Mouse (Mus musculus): ENCODE measurements around the gene Map7.

Map7 gene

DNA sequence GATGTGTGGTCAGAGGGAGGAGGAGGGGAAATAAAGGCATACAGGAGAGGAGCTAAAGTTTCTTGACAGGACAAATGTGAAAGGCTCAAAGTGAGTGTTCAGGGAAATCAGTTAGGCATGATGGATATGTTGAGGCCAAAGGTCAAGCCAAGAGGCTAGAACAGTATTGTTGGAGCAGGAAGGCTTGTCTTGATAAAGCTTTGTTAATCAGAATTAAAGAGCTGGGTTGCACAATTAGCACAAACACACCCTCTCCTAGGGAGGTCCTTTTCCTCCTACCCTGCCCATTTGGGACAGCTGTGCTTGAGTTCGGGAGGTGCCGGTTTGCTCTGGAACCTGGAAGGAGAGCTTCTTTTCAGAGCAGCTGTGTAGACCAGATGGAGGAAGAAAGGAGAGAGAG, 5.2 kb downstream of the Map7 start:
- no peak for DNase-seq

- no peak for DNase-seq
Measured at GRCm38 (mm10) chr10:20155401-20155800, 7.1 kb downstream of the Map7 start.

DNA sequence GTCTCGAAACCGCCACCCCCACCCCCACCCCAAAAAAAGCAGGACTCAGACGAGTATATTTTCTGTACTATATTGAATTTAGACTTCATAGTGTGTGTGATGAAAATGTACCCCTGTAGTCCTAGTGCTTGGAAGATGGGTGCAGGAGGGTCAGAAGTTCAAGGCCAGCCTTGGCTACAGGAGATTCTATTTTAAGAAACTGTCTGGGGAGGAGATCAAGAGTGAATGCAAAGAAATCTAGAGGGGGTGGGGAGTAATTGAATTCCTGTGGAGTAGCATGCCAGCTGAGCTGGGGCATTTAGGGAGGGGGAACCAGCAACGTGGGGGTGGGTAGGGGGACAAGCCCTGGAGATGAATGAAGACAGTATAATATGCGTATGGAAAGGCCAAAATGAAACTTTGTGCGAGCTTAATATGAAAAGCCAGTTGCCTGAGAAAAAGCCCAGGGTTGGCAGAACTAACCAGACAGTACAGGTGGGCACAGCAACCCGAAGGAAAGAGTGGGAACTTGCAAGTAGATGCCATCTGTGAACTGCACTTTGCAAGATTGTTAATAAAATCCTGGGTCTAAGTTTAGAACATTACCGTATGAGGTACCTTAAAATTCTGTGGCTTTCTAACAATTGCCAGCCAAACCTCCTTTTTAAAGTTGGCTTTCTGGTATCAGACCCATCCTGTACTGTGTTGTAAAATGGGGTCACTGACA, 8.9 kb downstream of the Map7 start:
- no peak for DNase-seq

- DNase-seq: peak in 1 of 2 experiments; percentile 18
Measured at GRCm38 (mm10) chr10:20158756-20159155, 10.5 kb downstream of the Map7 start.

- no peak for DNase-seq
Measured at GRCm38 (mm10) chr10:20159308-20159707, 11.0 kb downstream of the Map7 start.

DNA sequence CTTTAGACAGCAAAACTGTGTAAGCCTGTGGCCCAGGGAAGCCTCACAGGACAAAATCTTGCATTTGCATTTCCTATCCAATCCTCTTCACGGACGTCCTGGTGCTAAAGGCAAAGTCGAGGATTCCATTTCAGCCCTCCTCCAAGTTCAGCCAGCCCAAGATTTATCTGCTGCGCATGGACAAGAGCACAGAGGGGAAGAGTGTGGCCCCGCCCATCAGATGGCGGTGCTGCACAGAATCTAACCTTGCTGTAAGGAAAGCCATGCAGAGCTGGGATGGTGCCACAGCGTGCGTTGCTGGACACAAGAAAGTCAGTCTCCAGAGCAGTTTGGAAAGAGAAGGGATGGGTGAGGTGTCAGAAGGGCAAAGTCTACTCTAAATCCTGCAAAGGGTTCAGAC, 12.6 kb downstream of the Map7 start:
- DNase-seq: no peak

DNA sequence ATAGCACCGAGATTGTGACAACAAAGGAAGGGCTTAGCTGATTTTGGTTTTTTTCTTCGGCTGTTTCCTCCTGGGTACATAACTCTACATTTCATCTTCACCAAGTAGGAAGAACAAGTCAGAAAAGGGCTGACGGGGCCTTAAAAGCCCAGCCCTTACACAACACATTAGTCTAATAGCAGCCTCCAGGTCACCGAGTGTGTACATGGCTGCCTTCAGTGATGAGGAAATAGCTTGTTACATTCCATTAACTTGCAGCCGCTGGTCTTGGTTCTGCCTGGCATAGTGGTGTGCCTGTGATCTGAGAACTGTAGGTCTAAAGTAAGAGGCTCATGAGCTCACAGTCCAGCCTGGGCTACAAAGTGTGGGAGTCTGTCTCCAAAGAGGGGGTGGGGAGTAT, 16.5 kb downstream of the Map7 start:
- no peak for DNase-seq

GRCm38 (mm10) chr10:20166797-20167196, 18.5 kb downstream of the Map7 start:
- no peak for DNase-seq

DNA sequence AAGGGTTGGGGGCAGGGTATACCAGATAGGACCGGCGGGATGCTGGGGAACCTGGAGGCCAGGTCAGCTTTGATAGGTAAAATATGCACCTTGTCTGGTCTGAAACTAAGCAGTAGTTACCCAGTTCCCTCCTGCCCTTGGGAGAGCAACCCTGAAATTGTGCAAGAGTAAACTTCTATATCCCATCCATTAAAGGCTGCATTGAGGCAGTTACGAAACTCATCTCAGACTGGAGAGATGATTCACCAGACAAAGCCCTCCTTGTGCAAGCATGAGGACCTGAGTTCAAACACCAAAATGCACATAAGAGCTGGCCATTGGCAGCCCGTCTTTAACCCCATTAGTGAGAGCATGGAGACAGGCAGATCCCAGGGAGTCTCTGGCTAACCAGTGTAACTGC, 19.2 kb downstream of the Map7 start:
- no peak for DNase-seq

- no peak for DNase-seq
Measured at GRCm38 (mm10) chr10:20169182-20169674, 21.0 kb downstream of the Map7 start.

DNA sequence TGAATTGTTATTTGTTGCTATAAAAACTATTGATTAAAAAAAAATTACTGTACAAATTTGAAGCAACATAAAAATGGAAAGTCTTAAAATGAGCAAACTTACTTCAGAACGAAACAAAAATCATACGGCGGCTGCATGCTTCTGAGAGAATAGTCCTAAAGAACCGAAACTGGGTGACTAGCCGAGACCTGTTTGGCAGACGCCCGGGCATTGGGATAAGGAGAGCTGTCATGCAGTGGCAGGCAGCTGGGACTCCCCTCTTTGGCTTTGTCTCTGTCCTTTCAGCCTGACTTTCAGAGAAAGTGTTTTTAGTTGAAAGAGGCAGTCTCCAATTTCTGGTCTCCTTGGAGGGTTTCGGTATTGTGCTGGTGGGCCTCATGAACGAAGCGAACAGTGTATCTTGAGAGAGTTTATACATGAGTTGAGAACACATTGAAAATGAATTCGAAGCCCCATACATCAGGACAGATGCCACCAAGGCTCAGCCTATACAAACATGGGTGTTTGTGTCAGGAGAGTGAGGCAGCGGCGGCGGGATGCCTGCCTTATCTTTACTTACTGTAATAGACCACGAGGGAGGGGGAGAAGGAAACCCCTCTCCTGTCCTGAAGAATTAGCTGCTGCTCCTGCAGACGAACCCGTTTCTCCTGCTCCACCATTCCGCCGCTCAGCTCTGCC, 21.8 kb downstream of the Map7 start:
- DNase-seq: peak; percentile 17 to 27

DNA sequence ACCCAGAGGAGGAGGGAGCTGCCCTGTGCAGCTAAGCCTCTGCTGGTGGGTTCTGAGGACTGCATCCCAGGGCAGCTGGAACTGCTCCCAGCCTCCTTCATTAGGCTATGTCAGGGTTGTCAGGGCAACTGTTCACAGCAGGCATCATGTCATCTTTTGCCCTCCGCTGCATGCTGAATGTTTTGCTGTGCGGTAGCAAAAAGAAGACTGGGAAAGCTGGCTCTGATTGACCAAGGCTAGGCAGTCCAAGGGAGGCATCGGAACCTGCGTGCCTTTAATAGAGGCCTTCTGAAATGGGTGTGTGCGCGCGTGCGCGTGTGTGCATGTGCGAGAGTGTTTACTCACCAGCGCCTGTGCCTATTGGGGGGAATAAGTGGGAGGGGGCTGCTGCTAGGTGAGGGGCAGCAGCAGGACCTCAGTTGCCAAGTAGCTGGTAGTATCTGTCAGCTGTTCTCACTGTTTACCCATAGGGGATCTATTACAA, 22.4 kb downstream of the Map7 start:
- peak; percentile 87 to 92 for DNase-seq

GRCm38 (mm10) chr10:20171209-20171608, 22.9 kb downstream of the Map7 start:
- peak in 1 of 2 experiments; percentile 40 for DNase-seq

DNA sequence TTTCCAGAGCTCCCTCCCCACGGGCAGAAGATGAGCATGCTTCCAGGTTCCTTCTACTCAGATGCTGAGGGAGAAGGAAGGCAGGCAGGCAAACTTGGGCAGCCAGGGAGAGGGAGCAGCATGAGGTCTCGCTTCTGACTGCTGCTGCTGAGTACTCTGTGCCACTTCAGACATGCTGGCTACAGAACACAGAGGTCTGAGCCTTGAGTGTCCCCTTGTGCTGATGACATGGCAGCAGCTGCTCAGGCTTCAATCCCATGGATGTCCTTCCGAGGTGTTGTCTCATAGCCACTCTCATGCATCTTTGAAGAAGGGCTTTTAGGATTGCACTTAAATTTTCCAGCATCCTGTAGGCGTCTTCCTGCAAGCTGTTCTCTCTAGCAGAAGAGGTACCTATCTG, 23.5 kb downstream of the Map7 start:
- DNase-seq: peak in 1 of 2 experiments; percentile 19

- DNase-seq: no peak
Measured at GRCm38 (mm10) chr10:20173733-20174132, 25.5 kb downstream of the Map7 start.

DNA sequence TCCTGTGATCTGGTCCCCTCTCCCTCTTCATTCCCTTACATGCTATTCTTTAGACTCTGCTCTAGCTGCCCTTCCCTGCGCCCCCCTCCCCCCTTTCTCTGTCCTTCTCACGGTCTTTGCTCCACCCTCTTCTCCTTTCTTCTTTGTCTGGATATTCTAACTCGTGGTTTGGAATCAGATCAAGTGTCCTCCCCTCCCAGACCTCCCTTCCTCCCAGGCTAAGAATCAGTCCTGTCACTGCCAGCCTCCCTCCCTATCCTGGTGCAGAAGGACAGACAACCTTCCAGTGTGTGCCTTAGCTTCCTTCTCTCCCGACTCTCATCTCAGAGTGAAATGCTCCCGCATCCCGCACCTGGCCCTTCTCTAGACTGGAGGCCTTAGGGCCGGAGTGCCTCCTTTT, 27.8 kb downstream of the Map7 start:
- no peak for DNase-seq

GRCm38 (mm10) chr10:20178807-20179605, 30.7 kb downstream of the Map7 start:
- DNase-seq: no peak

DNA sequence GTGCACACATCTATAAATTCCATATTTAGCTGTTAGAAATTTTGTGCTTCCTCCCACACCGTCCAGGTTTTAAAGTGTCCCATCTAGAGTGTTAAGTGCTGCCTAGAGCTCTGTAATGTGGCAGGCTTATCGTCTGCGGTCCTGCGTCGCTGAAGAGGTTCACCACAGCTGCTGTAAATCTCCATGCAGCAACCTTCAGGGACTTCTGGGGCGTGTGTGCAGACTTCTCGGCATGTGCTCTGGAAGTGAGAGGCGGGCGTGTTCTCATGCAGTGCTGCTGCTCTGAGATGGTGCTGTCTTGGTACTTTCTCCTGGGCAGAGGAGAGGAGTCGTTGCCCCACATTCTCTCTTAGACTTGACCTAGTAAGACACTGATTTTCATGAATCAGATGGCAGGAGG, 32.9 kb downstream of the Map7 start:
- DNase-seq: no peak

GRCm38 (mm10) chr10:20181680-20182399, 33.6 kb downstream of the Map7 start:
- no peak for DNase-seq

DNA sequence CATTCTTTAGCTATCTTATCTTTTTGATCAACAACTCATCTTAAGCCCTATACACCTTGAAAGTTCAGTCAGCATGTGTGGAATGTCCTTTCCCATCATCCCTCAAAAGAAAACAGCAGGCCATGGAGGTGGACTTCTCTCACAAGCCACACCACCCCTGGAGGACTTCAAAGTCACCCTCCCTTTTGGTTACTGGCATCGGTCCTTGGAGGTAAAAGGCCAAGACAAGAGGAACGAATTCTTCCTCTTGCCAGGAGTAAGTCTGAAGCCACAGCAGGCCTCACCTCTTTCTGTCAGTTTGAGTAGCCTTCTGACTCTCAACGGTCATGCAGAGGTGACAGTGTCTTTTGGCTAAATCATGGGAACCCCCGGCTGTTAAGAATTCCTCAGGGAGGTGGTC, 36.1 kb downstream of the Map7 start:
- no peak for DNase-seq

DNA sequence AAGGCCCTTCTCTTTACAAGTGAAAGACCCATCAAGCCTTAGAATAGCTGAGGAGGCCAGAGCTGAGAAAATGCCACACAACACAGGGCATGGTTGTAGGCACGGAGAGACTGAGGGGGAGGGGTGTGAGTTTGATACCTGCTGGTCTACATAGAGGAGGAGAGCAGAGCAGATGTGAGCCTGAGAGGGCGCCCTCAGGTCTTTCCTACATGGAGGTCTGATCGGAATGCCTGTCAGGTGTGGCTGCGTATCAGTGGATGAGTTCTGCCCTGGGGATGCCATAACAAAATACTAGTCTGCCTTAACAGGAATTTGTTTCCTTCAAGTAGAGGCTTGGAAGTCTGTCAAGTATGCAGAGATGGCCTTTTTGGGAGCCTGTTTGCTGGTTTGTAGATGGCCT, 37.0 kb downstream of the Map7 start:
- DNase-seq: no peak

- no peak for DNase-seq
Measured at GRCm38 (mm10) chr10:20185806-20186205, 37.5 kb downstream of the Map7 start.

DNA sequence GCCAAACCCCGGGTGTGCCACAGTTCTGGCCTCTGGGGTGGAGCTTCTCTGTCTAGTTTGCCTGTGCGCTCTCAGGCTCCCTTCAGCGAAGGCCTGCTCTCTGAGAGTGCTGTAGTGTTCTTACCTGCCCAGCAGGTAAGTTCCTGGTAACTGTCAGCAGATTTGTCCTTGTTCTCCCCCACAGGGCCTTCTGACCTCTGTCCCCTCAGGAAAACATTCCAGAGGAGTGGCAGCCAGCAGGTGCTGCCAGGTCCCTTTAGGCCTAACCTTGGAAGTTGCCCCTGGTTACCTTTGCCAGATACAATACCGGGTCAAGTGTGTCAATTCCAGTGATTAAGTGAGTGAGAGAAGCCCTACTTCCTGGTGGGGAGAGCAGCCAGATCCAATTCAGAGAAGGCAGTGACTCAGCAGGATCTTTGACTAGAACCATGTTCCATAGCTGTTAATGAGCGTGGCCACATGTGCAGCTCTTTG, 38.6 kb downstream of the Map7 start:
- no peak for DNase-seq

All from cerebellum, postnatal 14 days (tissue).